Mouse (Mus musculus) forebrain, embryonic 12.5 days (tissue): ENCODE measurements around the gene Cacna1a. TPM values are rescaled to one million over a fixed set of nuclear protein-coding genes. Genes with fewer than 3 reads are reported as not detected.

Source experiments
- ATAC-seq: fragments of 200-750 bp; cut with Nextera tagmentation; 2 replicates; pipeline ENCODE4 v1.8.0; 2017; ENCODE audit warnings: moderate TSS enrichment; ENCODE audit not compliant: low FRiP score
- H3K27ac ChIP-seq: fragments of 300-500 bp; sonication (generic); 2 replicates; pipeline ENCODE4 v1.5.1; 2016; ENCODE audit warnings: mild to moderate bottlenecking
- H3K27me3 ChIP-seq: fragments of 300-500 bp; sonication (generic); 2 replicates; pipeline ENCODE4 v1.6.1; 2016; ENCODE audit warnings: mild to moderate bottlenecking
- H3K36me3 ChIP-seq: fragments of 300-500 bp; sonication (generic); replicated peaks from 2 replicates; pipeline ENCODE4 v1.6.1; 2016; ENCODE audit warnings: mild to moderate bottlenecking
- H3K4me1 ChIP-seq: fragments of 300-500 bp; sonication (generic); 2 replicates; pipeline ENCODE4 v1.6.1; 2016
- H3K4me2 ChIP-seq: fragments of 300-500 bp; sonication (generic); 2 replicates; pipeline ENCODE4 v1.6.1; 2016; ENCODE audit warnings: mild to moderate bottlenecking, moderate library complexity
- H3K4me3 ChIP-seq: fragments of 300-500 bp; sonication (generic); replicated peaks from 2 replicates; pipeline ENCODE4 v1.5.1; 2016; ENCODE audit warnings: mild to moderate bottlenecking
- H3K9ac ChIP-seq: fragments of 300-500 bp; sonication (generic); 2 replicates; pipeline ENCODE4 v1.6.1; 2016; ENCODE audit warnings: mild to moderate bottlenecking
- H3K9me3 ChIP-seq: fragments of 300-500 bp; sonication (generic); 2 replicates; pipeline ENCODE4 v1.6.1; 2016
- WGBS: fragments of 180-500 bp; shearing (Covaris S2); methylation state at CpG from one replicate; pipeline ENCODE4 v1.1.7; 2016; 5-methylcytosine and 5-hydroxymethylcytosine counted together
- polyA plus RNA-seq: library from polyadenylated mRNA; unstranded; fragments of >200 nt; fragmentation: Nextera tagmentation; extraction: Ambion mirVana; gene quantifications from 2 replicates; pipeline ENCODE4 v1.2.1, GENCODE M21; 2016

The Cacna1a gene
- polyA plus RNA-seq, 1 experiment from 2014 or later, result 11.5 TPM

GRCm38 (mm10) chr8:84586221-84586620, 198.0 kb downstream of the Cacna1a start:
- ATAC-seq, result no peak
- no peaks in the 10 kb centered on the region for H3K27me3 ChIP-seq
- H3K4me2 ChIP-seq, result no peak overlapping the region
- H3K27ac ChIP-seq, result no peak overlapping the region
- no peaks in the 10 kb centered on the region for H3K36me3 ChIP-seq
- H3K4me1 ChIP-seq, result no peaks in the 10 kb centered on the region
- 82% methylated on average over 2 of the region's 2 CpGs for WGBS
- H3K9ac ChIP-seq, result no peak overlapping the region
- no peaks in the 10 kb centered on the region for H3K9me3 ChIP-seq
- H3K4me3 ChIP-seq, result no peak overlapping the region

- Histone ChIP-seq H3K4me1 (peaks cover 4% of the 10 kb centered on the region), H3K9me3 (no peaks in the 10 kb centered on the region), H3K36me3 (no peaks in the 10 kb centered on the region), H3K4me2 (no peak overlapping the region), H3K9ac (no peak overlapping the region), H3K27ac (no peak overlapping the region), H3K4me3 (no peak overlapping the region), H3K27me3 (no peaks in the 10 kb centered on the region)
- 83% methylated on average over 11 of the region's 11 CpGs for WGBS
- ATAC-seq, result no peak
Observed at GRCm38 (mm10) chr8:84588498-84588897, 200.3 kb downstream of the Cacna1a start.

- Histone ChIP-seq H3K27me3 (no peaks in the 10 kb centered on the region), H3K4me3 (no peak overlapping the region), H3K9me3 (no peaks in the 10 kb centered on the region), H3K27ac (no peak overlapping the region), H3K36me3 (no peaks in the 10 kb centered on the region), H3K4me2 (peak overlapping the region; percentile 6; the same call in 1 of the 2 replicates), H3K9ac (no peak overlapping the region), H3K4me1 (peaks cover 4% of the 10 kb centered on the region)
- 25% methylated on average over 15 of the region's 15 CpGs for WGBS
- 0 out of 2 replicates have a peak, but pooled peaks have one; percentile 31 for ATAC-seq
Observed at GRCm38 (mm10) chr8:84592015-84592662, 203.9 kb downstream of the Cacna1a start.

- no peak overlapping the region for H3K4me3 ChIP-seq
- no peaks in the 10 kb centered on the region for H3K27me3 ChIP-seq
- peaks cover 4% of the 10 kb centered on the region for H3K4me1 ChIP-seq
- no peak overlapping the region for H3K4me2 ChIP-seq
- H3K9ac ChIP-seq, result 0 out of 2 replicates have a peak overlapping the region, but pooled peaks have one; percentile 29
- H3K36me3 ChIP-seq, result no peaks in the 10 kb centered on the region
- no peak for ATAC-seq
- WGBS, result 57% methylated on average over 1 of the region's 1 CpGs
- no peak overlapping the region for H3K27ac ChIP-seq
- no peaks in the 10 kb centered on the region for H3K9me3 ChIP-seq
Observed at GRCm38 (mm10) chr8:84593143-84593542, 204.9 kb downstream of the Cacna1a start.

GRCm38 (mm10) chr8:84594099-84594780, 206.0 kb downstream of the Cacna1a start:
- H3K27ac ChIP-seq, result no peak overlapping the region
- peaks cover 5% of the 10 kb centered on the region; the same call in 1 of the 2 replicates for H3K27me3 ChIP-seq
- H3K4me2 ChIP-seq, result no peak overlapping the region
- H3K4me3 ChIP-seq, result no peak overlapping the region
- H3K9ac ChIP-seq, result no peak overlapping the region
- peaks cover 4% of the 10 kb centered on the region for H3K4me1 ChIP-seq
- H3K36me3 ChIP-seq, result no peaks in the 10 kb centered on the region
- no peak for ATAC-seq
- H3K9me3 ChIP-seq, result no peaks in the 10 kb centered on the region
- 69% methylated on average over 9 of the region's 9 CpGs for WGBS

- H3K4me2 ChIP-seq, result no peak overlapping the region
- H3K27me3 ChIP-seq, result peaks cover 18% of the 10 kb centered on the region; the same call in 1 of the 2 replicates
- peaks cover 13% of the 10 kb centered on the region for H3K4me1 ChIP-seq
- no peak overlapping the region for H3K9ac ChIP-seq
- H3K36me3 ChIP-seq, result no peaks in the 10 kb centered on the region
- no peaks in the 10 kb centered on the region for H3K9me3 ChIP-seq
- no peak for ATAC-seq
- H3K4me3 ChIP-seq, result no peak overlapping the region
- H3K27ac ChIP-seq, result no peak overlapping the region
- WGBS, result 29% methylated on average over 9 of the region's 9 CpGs
Observed at GRCm38 (mm10) chr8:84595648-84596047, 207.4 kb downstream of the Cacna1a start.

GRCm38 (mm10) chr8:84599401-84599800, 211.2 kb downstream of the Cacna1a start:
- Histone ChIP-seq H3K9ac (no peak overlapping the region), H3K27ac (no peak overlapping the region), H3K4me3 (no peak overlapping the region), H3K9me3 (no peaks in the 10 kb centered on the region), H3K4me2 (no peak overlapping the region), H3K4me1 (peaks cover 20% of the 10 kb centered on the region), H3K27me3 (peaks cover 35% of the 10 kb centered on the region), H3K36me3 (peaks cover 4% of the 10 kb centered on the region; the same call in 1 of the 2 replicates)
- 94% methylated on average over 1 of the region's 1 CpGs for WGBS
- ATAC-seq, result no peak

- Histone ChIP-seq H3K27ac (no peak overlapping the region), H3K9me3 (no peaks in the 10 kb centered on the region), H3K27me3 (peaks cover 35% of the 10 kb centered on the region), H3K4me2 (peak overlapping the region; percentile 66), H3K4me3 (peak overlapping the region; percentile 37), H3K9ac (peak overlapping the region; percentile 62), H3K4me1 (peaks cover 20% of the 10 kb centered on the region), H3K36me3 (peaks cover 4% of the 10 kb centered on the region; the same call in 1 of the 2 replicates)
- 4% methylated on average over 26 of the region's 26 CpGs for WGBS
- peak; percentile 53; the same call in 1 of the 2 replicates for ATAC-seq
Observed at GRCm38 (mm10) chr8:84600311-84600907, 212.2 kb downstream of the Cacna1a start.

GRCm38 (mm10) chr8:84601221-84601751, 213.0 kb downstream of the Cacna1a start:
- Histone ChIP-seq H3K4me2 (peak overlapping the region; percentile 66), H3K4me1 (peaks cover 20% of the 10 kb centered on the region), H3K9me3 (no peaks in the 10 kb centered on the region), H3K36me3 (peaks cover 4% of the 10 kb centered on the region; the same call in 1 of the 2 replicates), H3K9ac (0 out of 2 replicates have a peak overlapping the region, but pooled peaks have one; percentile 62), H3K27ac (no peak overlapping the region), H3K4me3 (peak overlapping the region; percentile 37), H3K27me3 (peaks cover 35% of the 10 kb centered on the region)
- peak; percentile 21; the same call in 1 of the 2 replicates for ATAC-seq
- 3% methylated on average over 19 of the region's 19 CpGs for WGBS

- 37% methylated on average over 16 of the region's 16 CpGs for WGBS
- no peak overlapping the region for H3K9ac ChIP-seq
- no peak overlapping the region for H3K4me3 ChIP-seq
- no peaks in the 10 kb centered on the region for H3K36me3 ChIP-seq
- H3K27ac ChIP-seq, result no peak overlapping the region
- no peaks in the 10 kb centered on the region for H3K9me3 ChIP-seq
- peaks cover 21% of the 10 kb centered on the region for H3K27me3 ChIP-seq
- no peak for ATAC-seq
- peaks cover 22% of the 10 kb centered on the region for H3K4me1 ChIP-seq
- no peak overlapping the region for H3K4me2 ChIP-seq
Observed at GRCm38 (mm10) chr8:84614512-84615223, 226.4 kb downstream of the Cacna1a start.

- Histone ChIP-seq H3K9me3 (no peaks in the 10 kb centered on the region), H3K4me3 (no peak overlapping the region), H3K27ac (no peak overlapping the region), H3K4me2 (no peak overlapping the region), H3K4me1 (peaks cover 22% of the 10 kb centered on the region), H3K36me3 (no peaks in the 10 kb centered on the region), H3K9ac (no peak overlapping the region), H3K27me3 (peaks cover 21% of the 10 kb centered on the region)
- 28% methylated on average over 22 of the region's 22 CpGs for WGBS
- ATAC-seq, result peak; percentile 30; the same call in 1 of the 2 replicates
Observed at GRCm38 (mm10) chr8:84615666-84616485, 227.6 kb downstream of the Cacna1a start.
